In genomic region chr4:124110705-124111104, GRCm38 (mm10) we compare ENCODE assay signal across 9 mouse cellular contexts.
DNase-seq lines count a peak whose midpoint lies in the region; ATAC-seq and TF ChIP-seq lines count a peak whose summit lies in the region.
"Had no signal": no experiment of that assay in that cellular context is flagged by ENCODE, and none has a peak within 500 bp of the region (broad histone marks: within the 10 kb centered on the region; RNA-seq: fewer than 3 reads in every experiment).

No protein-coding gene starts in this region.

- no peak for ATAC-seq in hindbrain, postnatal 0 days
- ATAC-seq in hindbrain, embryonic 13.5 days (ENCODE audit: low FRiP score): no peak
- no peak for ATAC-seq in cerebellum, adult (ENCODE audit: insufficient number of reproducible peaks, low FRiP score, low TSS enrichment)

- 67% methylated on average over 8 of the region's 8 CpGs for whole genome bisulfite sequencing in hindbrain, postnatal 0 days
- 65% methylated on average over 8 of the region's 8 CpGs for WGBS in hindbrain, embryonic 13.5 days

- H3K27me3 ChIP-seq in hindbrain, postnatal 0 days (ENCODE audit: insufficient read depth, low read length): no peaks in the 10 kb centered on the region
- H3K27me3 ChIP-seq in hindbrain, embryonic 13.5 days: no peaks in the 10 kb centered on the region
- H3K27me3 ChIP-seq: heart, embryonic 15.5 days had no signal

- no peaks in the 10 kb centered on the region for H3K4me1 ChIP-seq in hindbrain, postnatal 0 days (ENCODE audit: insufficient read depth, low read length)
- H3K4me1 ChIP-seq in hindbrain, embryonic 13.5 days (replicated peaks): no peaks in the 10 kb centered on the region
- H3K4me1 ChIP-seq: heart, embryonic 15.5 days had no signal

- no peaks in the 10 kb centered on the region for H3K9me3 ChIP-seq in hindbrain, postnatal 0 days (ENCODE audit: low read length)
- no peaks in the 10 kb centered on the region for H3K9me3 ChIP-seq in hindbrain, embryonic 13.5 days
- H3K9me3 ChIP-seq: heart, embryonic 15.5 days had no signal

- H3K4me2 ChIP-seq in hindbrain, postnatal 0 days (ENCODE audit: low read depth, low read length): no peak overlapping the region
- no peak overlapping the region for H3K4me2 ChIP-seq in hindbrain, embryonic 13.5 days
- H3K4me2 ChIP-seq: heart, embryonic 15.5 days had no signal

- no peak overlapping the region for H3K9ac ChIP-seq in hindbrain, postnatal 0 days (replicated peaks; ENCODE audit: low read length)
- H3K9ac ChIP-seq in hindbrain, embryonic 13.5 days: no peak overlapping the region
- H3K9ac ChIP-seq: heart, embryonic 15.5 days had no signal

- H3K4me3 ChIP-seq in hindbrain, postnatal 0 days (ENCODE audit: low read length): no peak overlapping the region
- no peak overlapping the region for H3K4me3 ChIP-seq in hindbrain, embryonic 13.5 days
- H3K4me3 ChIP-seq: heart, embryonic 15.5 days had no signal

- peak; percentile 52 for TF ChIP-seq CTCF in hindbrain, postnatal 0 days (IDR thresholded peaks at IDR 0.05; ENCODE audit: low read depth)

- no peaks in the 10 kb centered on the region for H3K36me3 ChIP-seq in hindbrain, postnatal 0 days (ENCODE audit: insufficient read depth, low read length)
- no peaks in the 10 kb centered on the region for H3K36me3 ChIP-seq in hindbrain, embryonic 13.5 days
- H3K36me3 ChIP-seq: heart, embryonic 15.5 days had no signal

- H3K27ac ChIP-seq in hindbrain, postnatal 0 days: no peak overlapping the region
- H3K27ac ChIP-seq in hindbrain, embryonic 13.5 days: no peak overlapping the region
- H3K27ac ChIP-seq: heart, embryonic 15.5 days had no signal

- DNase-seq in hindbrain, postnatal 0 days (ENCODE audit: low spot score): no peak
- DNase-seq in right cerebral cortex, postnatal 4 days: peak; percentile 16
- no peak for DNase-seq in right cerebral cortex, postnatal 10 days (ENCODE audit: low spot score in 2 of 2)
- peak; percentile 49 for DNase-seq in embryo, embryonic 10.5 days (ENCODE audit: low spot score)
- DNase-seq in thymus, postnatal 14 days: peak; percentile 7
- no peak for DNase-seq in adipocyte (ENCODE audit: low spot score)

Comparison
In these comparisons a context has a peak if more than half of its experiments do, and no peak if none do; other contexts are left out.
1. DNase-seq: peak in right cerebral cortex, postnatal 4 days (single experiment), embryo, embryonic 10.5 days (single experiment) and thymus, postnatal 14 days (single experiment); none in hindbrain, postnatal 0 days (single experiment), right cerebral cortex, postnatal 10 days (0 of 2) and adipocyte (single experiment).